Mouse (Mus musculus) right cerebral cortex, postnatal 36 days (tissue): ENCODE measurements around the gene Kif26b.

Source experiments
- DNase-seq, 2 experiments: peaks; one replicate each; pipeline ENCODE4 v3.0.0; 2022; ENCODE audit warnings: low spot score in 2 of 2, mixed read lengths in 1 of 2

Gene Kif26b

GRCm38 (mm10) chr1:178590229-178591171, 61.6 kb downstream of the Kif26b start:
- no peak for DNase-seq

- DNase-seq = no peak
Measured at GRCm38 (mm10) chr1:178597113-178597512, 68.2 kb downstream of the Kif26b start.

DNA sequence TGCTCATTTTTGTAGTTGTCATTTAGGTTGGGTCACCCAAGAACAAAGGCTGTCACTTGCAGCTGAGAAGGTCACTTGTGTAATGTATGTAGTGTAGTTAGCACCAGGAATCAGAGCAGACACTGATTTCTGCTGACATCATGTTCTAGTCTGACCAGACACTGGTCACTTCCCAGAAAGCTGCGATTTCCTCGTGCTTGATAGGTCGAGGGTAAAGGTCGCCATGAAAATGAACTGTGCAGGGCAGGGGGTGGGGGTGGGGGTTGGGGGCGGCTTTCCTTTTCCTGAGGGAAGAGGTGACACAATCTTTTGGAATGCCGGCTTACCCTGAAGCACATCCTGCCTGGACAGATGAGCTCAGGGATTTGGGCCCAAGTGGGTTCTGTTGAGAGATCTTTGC, 68.8 kb downstream of the Kif26b start:
- no peak for DNase-seq

DNA sequence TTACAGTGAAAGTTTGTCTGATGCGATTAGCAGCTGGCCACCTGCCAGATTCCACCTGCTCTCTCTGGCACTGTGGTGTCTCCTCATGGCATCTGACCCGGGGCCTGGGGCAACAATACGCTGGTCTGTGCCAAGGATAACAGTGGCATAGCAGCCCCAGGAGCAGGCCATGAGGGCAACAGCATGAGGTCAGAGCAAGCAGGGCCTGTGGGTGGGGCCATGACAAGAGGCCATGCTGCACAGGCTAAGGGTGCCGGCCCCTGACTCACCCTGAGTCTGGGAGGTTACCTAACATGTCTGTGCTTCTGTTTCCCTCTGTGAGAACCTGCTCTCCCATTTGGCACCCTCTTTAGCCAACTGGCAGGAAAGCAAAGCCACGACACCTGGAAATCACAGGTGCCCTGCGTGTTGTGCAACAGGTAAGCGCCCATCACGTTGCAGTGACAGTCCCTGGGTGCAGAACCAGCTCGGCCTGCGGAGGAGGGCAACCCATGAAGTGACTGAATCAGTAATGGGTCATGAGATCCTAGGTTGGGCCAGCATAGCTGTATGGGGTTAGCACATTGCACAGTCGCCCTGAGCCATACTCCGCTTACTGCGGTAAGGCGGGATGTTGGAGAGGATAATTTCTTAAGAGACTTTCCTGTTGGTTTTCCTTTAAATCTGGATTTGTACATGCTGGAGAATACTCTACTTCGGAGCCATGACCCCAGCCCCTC, 72.1 kb downstream of the Kif26b start:
- no peak for DNase-seq

DNA sequence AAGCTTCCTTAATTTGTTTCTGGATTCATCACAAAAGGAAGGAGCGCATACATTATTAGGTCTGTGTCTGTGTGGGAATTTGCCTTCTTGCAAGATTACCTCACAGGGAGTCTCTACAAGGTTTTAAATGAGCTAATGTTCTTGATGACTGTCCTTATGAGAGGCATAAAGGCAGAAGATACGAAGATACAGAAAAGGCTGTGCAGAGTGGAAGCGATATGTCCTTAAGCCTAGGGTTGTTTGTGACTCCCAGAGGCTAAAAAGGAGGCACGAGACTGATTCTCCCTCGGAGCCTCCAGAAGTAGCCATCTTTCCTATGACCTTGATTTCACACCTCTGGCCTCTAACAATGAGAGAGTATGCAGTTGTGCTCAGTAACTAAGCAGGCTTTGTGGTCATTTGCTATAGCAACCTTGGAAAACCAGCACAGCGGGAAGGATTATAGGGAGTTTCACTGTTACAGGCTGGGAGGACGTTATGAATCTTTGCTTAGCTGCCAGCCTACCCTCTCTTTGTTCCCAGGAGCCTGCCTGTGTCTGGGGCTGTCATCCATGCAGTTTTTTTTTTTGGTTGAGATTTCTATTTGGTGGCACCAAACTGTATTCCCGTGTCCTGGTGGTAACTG, 80.3 kb downstream of the Kif26b start:
- DNase-seq = no peak

DNA sequence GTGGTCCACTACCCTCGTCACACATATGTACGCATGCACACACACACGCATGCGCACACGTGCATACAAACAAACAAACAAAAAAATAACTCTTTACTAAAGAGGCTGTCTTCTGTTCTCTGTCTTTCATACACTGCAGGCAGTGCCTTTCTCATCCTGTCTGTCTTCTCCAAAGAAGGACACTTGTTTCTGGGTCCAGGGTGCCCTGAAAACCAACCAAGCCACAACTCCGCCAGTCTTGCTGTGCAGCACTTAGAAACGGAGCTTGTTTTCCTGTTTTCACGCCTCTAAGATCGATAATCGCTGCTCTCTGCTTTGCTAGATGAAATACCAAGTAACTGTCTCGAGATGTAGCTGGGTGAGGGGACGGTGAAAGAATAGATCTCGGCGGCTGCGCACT, 82.6 kb downstream of the Kif26b start:
- no peak for DNase-seq

- DNase-seq = no peak
Measured at GRCm38 (mm10) chr1:178621301-178621700, 92.4 kb downstream of the Kif26b start.

DNA sequence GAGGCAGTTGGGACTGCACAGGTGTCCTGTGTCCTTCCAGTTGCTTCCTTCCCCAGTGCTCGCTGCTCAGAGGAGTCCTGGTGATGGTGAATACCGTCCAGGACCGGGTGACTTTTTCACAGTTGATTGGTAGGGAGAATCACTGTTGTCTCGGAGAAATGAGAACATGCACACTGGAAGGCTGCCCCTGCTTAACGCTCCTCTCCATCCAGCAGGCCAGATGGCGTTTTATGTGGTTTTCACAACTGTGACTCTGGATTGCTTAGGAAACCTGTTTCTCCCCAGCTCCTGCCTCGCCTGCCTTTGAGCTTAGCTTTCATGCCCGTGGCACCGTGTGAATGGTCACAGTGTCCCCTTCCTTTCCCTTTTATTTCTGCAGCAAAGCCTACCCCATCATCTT, 95.0 kb downstream of the Kif26b start:
- DNase-seq = peak in 1 of 2 experiments; percentile 12

GRCm38 (mm10) chr1:178626961-178627381, 98.0 kb downstream of the Kif26b start:
- no peak for DNase-seq

DNA sequence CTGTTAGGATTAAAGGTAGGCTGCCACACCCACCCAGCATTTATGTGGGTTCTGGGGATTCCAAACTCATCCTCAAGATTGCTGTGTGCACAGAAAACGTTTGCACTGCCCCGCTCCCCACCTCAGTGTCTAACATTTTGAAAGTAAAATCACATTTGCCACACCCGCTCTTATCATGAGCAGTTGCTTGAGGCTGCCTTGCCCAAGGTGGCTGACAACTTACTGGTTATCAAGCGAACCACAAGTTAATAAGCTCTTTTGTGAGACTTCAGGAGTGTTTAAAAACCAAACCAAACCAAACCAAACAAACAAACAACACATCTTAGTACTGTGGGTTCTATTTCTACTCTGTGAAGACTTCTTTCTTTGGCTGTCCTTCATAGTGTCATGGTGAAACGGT, 101.1 kb downstream of the Kif26b start:
- no peak for DNase-seq

DNA sequence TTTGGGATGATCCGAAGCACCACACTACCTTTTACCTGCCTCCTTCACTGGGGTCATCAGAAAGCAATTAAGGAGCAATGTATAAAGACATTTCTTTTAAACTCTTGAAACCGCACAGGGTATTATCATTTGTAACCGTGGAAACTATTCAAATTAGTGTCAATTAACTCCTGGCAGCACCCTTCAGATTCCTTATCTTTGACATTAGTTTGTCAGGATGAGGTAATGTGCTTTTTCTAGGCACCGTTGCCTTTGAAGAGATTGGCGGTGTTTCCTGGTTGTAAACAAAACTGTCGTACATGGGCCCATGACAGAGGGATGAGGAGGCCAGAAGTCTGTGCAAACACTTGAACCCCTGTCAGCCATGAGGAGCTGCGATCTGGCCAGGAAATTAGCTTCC, 102.9 kb downstream of the Kif26b start:
- no peak for DNase-seq

DNA sequence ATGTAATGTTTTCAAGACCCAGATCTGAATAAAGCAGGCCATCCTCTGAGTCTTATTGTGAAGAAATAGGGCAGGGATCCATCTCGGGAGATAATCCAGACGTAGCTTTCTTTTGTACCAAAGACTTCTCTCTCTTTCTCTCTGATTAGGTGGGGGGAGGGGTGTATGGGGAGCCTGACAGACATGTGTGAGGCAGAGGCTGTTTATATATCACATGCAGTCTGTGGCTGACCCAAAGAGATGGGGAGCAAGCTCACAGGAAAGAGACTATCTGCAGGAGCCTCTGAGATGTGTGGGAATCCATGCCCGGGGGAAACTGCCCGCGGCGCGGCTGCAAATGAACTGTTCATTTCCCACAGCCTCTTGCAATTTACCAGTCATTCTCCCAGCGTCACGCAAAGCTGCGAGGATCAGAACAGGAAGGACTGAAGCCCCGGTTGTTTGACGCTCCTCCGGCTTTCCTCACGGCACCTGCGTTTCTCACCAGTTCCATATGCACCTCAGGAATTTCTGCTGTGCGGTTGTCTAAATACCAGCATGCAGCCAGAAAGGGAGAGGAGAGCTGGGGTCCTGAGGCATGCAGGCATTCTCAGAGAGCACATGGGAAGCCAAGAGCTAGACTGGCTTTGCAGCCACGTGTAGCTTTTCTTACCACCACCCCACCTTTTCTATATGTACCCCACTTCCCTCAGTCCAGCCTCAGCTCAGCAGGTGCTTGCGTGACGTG, 105.6 kb downstream of the Kif26b start:
- no peak for DNase-seq

- no peak for DNase-seq
Measured at GRCm38 (mm10) chr1:178635470-178635869, 106.5 kb downstream of the Kif26b start.

- no peak for DNase-seq
Measured at GRCm38 (mm10) chr1:178637293-178637692, 108.4 kb downstream of the Kif26b start.

DNA sequence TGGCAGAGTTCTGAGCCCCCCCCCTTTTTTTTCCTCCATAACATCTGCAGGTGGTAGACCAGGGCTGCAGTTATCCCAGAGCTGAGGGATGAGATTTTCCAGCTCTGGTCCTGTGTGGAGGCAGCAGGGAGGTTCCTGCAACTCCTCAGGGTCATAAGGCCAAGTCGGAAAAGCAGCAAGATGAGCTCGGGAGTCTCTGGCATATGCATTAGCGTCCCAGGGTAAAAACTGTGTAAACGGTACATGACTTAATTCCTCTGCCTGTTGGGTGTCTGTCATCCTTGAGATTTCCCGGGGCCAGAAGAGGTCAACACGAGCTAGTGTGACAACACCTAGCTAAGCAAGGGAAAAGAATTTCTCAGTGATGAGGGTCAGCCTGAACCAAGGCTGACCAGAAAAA, 111.0 kb downstream of the Kif26b start:
- DNase-seq = no peak

DNA sequence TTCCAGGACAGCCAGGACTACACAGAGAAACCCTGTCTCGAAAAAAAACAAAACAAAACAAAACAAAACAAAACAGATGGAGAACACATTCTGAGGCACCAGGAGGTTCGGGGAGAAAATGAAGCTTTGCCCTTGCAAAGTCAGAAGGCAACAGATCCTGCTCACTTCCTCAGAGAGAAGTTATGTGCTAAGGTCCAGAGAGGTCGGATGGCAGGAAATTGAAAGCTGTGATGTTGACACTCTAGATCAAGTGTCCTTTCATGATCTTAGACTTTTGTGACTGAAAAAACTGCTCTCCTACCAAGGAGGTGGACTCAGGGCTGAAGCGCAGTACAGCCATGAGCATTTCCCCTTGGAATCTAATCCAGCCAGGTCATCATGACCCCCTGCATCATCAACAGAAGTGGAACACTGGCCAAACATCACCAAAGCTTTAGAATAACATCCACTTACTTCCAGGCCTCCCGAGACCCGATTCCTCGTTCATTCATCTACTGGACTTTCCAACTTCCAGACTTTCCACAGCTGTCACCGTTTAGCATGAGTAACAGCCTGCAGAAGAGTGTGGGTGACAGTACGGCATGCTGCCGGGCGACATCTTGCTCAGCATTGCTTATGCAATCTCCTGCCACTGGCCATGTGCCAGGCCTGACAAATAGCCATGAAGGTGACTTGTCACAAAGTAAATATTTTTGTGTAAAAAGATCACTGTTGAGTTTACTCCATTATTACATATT, 112.0 kb downstream of the Kif26b start:
- peak; percentile 22 to 52 for DNase-seq

DNA sequence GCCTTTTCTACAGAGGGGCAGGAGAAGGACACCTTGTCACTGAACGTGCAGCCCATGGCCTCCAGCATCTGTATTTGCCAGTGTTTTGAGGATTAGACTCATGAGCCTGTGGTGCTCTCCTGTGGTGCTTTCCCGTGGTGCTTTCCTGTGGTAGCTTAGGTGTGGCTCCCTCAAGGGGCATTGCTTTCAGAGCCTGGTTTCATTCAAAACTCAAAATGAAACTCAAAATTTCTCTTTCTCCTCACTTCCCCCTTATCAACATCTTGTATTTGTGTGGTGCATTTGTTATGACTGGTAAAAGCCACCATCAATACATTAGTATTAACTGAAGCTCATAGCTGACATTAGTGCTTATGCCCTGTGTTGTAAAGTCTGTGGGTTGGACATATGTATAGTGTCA, 112.9 kb downstream of the Kif26b start:
- no peak for DNase-seq

DNA sequence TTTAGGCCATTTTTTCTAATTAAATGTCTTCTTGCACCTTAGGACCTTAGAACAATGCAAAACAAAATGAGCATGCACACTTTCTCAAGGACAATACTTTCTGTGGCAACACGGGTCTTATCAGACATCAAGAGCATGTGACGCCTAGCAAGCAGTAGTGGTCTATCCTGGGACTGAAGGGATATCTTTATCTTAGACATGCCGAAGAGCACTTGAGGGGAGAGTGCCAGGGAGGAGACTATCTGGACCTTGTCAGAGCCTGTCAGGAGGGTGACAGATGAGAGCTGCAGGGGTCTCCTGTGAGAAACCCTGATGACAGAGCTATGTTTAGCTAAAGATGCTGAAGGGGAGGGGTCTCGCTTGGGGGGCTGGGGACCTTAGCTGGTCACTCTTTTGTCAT, 116.0 kb downstream of the Kif26b start:
- DNase-seq = no peak

DNA sequence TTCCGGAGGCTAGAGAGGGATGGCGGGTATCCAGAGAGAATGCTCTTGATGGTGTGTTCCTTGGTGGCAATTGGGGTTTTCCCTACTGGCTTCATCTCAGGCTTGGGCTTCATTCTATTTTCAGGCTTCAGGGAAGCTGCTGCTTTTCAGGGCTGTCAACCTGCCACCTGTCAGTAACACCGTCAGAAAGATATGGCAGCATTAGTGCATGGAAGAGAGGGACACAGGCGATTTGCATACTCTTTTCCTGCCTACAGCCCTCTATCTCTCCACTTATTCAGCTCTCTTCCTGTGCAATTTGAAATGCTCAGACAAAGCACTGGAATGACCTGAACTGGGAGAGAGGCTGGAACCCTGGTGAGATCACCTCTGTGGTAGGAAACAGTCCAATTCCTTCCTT, 117.7 kb downstream of the Kif26b start:
- DNase-seq = no peak

DNA sequence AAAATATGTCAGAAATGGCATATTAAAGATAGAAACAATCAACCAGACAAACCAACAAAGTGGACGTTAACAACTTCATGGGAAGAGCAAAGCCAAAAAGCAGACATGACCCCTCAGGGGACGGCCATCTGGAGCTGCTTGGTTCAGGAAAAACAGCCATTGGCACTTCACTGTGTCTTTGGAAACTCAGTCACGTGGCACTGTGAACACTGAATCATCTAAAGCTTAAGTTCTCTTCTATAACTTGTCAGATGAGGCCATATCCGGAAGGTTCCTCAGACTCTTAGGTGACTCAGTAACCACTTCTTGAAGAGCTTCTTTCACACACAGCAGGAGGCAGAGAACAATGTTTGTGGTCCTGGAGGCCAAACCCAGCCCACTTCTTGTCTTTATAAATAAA, 126.6 kb downstream of the Kif26b start:
- no peak for DNase-seq

- no peak for DNase-seq
Measured at GRCm38 (mm10) chr1:178661035-178661434, 132.1 kb downstream of the Kif26b start.
